In the genomic region with DNA sequence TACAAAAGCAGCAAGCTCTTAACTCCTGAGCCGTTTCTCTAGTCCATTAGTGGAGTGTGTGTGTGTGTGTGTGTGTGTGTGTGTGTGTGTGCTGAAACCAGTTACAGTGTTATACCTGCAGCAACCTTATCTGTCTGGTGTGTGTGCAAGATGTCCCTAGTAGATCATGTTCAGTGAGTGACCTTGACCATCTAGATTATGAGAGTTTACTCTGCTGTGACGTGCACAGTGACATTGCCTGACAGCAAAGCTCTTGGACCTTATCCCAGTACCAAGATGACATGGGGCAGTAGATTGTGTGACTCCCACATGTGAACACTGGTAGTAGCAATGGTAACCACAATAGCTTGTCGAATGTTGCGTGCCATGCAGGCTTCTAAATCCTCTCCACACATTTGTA, we compare ENCODE assay signal across 23 mouse cellular contexts.
"Had no signal": no experiment of that assay in that cellular context is flagged by ENCODE, and none has a peak within 500 bp of the region (broad histone marks: within the 10 kb centered on the region; RNA-seq: fewer than 3 reads in every experiment).

No protein-coding gene starts in this region.

- ATAC-seq: midbrain, embryonic 13.5 days; midbrain, embryonic 16.5 days had no signal

- H3K4me1 ChIP-seq: stomach, embryonic 15.5 days had no signal

- H3K27ac ChIP-seq: kidney, embryonic 15.5 days; left cerebral cortex, adult 2 months; liver, embryonic 14.5 days; midbrain, embryonic 10.5 days; midbrain, embryonic 13.5 days; neural tube, embryonic 13.5 days; stomach, embryonic 15.5 days had no signal

- H3K4me3 ChIP-seq: kidney, embryonic 15.5 days; left cerebral cortex, adult 2 months; midbrain, embryonic 10.5 days; midbrain, embryonic 13.5 days; myocyte; neural tube, embryonic 13.5 days; stomach, embryonic 15.5 days had no signal

- H3K36me3 ChIP-seq: kidney, embryonic 15.5 days; midbrain, embryonic 10.5 days; midbrain, embryonic 13.5 days; neural tube, embryonic 13.5 days; stomach, embryonic 15.5 days had no signal

- H3K9me3 ChIP-seq: kidney, embryonic 15.5 days; midbrain, embryonic 10.5 days; neural tube, embryonic 13.5 days; stomach, embryonic 15.5 days had no signal

- H3K27me3 ChIP-seq: kidney, embryonic 15.5 days; neural tube, embryonic 13.5 days; stomach, embryonic 15.5 days had no signal

- H3K9ac ChIP-seq: kidney, embryonic 15.5 days; liver, embryonic 14.5 days; midbrain, embryonic 13.5 days; neural tube, embryonic 13.5 days; stomach, embryonic 15.5 days had no signal

- DNase-seq: kidney, adult 11 months; kidney, adult 8-10 months; kidney, postnatal 10 days; kidney, postnatal 36 days; layer of hippocampus, postnatal 36 days; lung, adult 2 months; lung, postnatal 14 days; lung, postnatal 4 days; retina, postnatal 1 day; right cerebral cortex, postnatal 25 days; spleen, adult 18-20 months; thymus, adult 2 months; thymus, postnatal 14 days; thymus, postnatal 4 days had no signal
